Mouse (Mus musculus) monocyte, adult 2 months (primary cell): ENCODE data around the gene Matn4.

Experiments
- DNase-seq, 2 experiments: peaks; one replicate each; pipeline ENCODE4 v3.0.0; 2022; ENCODE audit warnings: low spot score in 2 of 2, low read depth in 1 of 2

The Matn4 gene

GRCm38 (mm10) chr2:164436215-164436913 lies 31.4 kb upstream of the Matn4 start:
- no peak for DNase-seq

- no peak for DNase-seq
Measured at GRCm38 (mm10) chr2:164435216-164436090, 30.5 kb upstream of the Matn4 start.

- DNase-seq, result no peak
Measured at GRCm38 (mm10) chr2:164434681-164435080, 29.7 kb upstream of the Matn4 start.

- DNase-seq, result no peak
Measured at GRCm38 (mm10) chr2:164433278-164433895, 28.4 kb upstream of the Matn4 start.

- no peak for DNase-seq
Measured at GRCm38 (mm10) chr2:164432541-164433191, 27.7 kb upstream of the Matn4 start.

- no peak for DNase-seq
Measured at GRCm38 (mm10) chr2:164431676-164432465, 26.9 kb upstream of the Matn4 start.

- DNase-seq, result no peak
Measured at GRCm38 (mm10) chr2:164430697-164431096, 25.7 kb upstream of the Matn4 start.

GRCm38 (mm10) chr2:164429881-164430615 lies 25.1 kb upstream of the Matn4 start:
- DNase-seq, result no peak

- DNase-seq, result no peak
Measured at GRCm38 (mm10) chr2:164428451-164428850, 23.5 kb upstream of the Matn4 start.

- no peak for DNase-seq
Measured at GRCm38 (mm10) chr2:164426952-164427351, 22.0 kb upstream of the Matn4 start.

GRCm38 (mm10) chr2:164426121-164426520 lies 21.2 kb upstream of the Matn4 start:
- DNase-seq, result no peak

- DNase-seq, result no peak
Measured at GRCm38 (mm10) chr2:164425401-164425800, 20.4 kb upstream of the Matn4 start.

- no peak for DNase-seq
Measured at GRCm38 (mm10) chr2:164424406-164424805, 19.4 kb upstream of the Matn4 start.

GRCm38 (mm10) chr2:164423464-164423863 lies 18.5 kb upstream of the Matn4 start:
- no peak for DNase-seq

GRCm38 (mm10) chr2:164422675-164423393 lies 17.9 kb upstream of the Matn4 start:
- no peak for DNase-seq

GRCm38 (mm10) chr2:164421979-164422378 lies 17.0 kb upstream of the Matn4 start:
- no peak for DNase-seq

GRCm38 (mm10) chr2:164421306-164421705 lies 16.3 kb upstream of the Matn4 start:
- DNase-seq, result no peak

GRCm38 (mm10) chr2:164419489-164419888 lies 14.5 kb upstream of the Matn4 start:
- DNase-seq, result no peak

- no peak for DNase-seq
Measured at GRCm38 (mm10) chr2:164418308-164418875, 13.4 kb upstream of the Matn4 start.
